Mouse (Mus musculus) v-Abl transformed pro-B cells (cell line): ENCODE measurements around the gene Gm3259.
"Not testable (repeated sequence)": the region's sequence is repeated elsewhere in the genome, so short reads cannot be mapped to it uniquely, and the experiment has no call there.

Experiments used
- in situ Hi-C, 2 experiments: fragments of 400-800 bp; cut with MboI; formaldehyde crosslinking; loops; one replicate each; pipeline ENCODE4 v1.15.1; 2025; ENCODE audit not compliant: unreplicated experiment in 2 of 2

Gene Gm3259

GRCm38 (mm10) chr5:95305611-95306010, at the start of gene Gm3259:
Gm3259 (plus strand) TSS chr5:95305911.
- in situ Hi-C loops: not testable (repeated sequence)

GRCm38 (mm10) chr5:95272668-95273067, 33.0 kb upstream of the Gm3259 start, which contains the start of gene Gm10424:
Gm10424 (minus strand) TSS chr5:95272768.
- in situ Hi-C loops: not testable (repeated sequence)
